Mouse (Mus musculus): ENCODE data around the gene Dchs1. TPM values are rescaled to one million over a fixed set of nuclear protein-coding genes. Genes with fewer than 3 reads are reported as not detected.
A peak's percentile ranks its signal among the peaks of the same experiment; 100 is the strongest.

Dchs1 gene
- under 1 TPM in 1 of 3 experiments, not detected in 2; 0.08 TPM for polyA plus RNA-seq (2017; shearing (Covaris generic))

DNA sequence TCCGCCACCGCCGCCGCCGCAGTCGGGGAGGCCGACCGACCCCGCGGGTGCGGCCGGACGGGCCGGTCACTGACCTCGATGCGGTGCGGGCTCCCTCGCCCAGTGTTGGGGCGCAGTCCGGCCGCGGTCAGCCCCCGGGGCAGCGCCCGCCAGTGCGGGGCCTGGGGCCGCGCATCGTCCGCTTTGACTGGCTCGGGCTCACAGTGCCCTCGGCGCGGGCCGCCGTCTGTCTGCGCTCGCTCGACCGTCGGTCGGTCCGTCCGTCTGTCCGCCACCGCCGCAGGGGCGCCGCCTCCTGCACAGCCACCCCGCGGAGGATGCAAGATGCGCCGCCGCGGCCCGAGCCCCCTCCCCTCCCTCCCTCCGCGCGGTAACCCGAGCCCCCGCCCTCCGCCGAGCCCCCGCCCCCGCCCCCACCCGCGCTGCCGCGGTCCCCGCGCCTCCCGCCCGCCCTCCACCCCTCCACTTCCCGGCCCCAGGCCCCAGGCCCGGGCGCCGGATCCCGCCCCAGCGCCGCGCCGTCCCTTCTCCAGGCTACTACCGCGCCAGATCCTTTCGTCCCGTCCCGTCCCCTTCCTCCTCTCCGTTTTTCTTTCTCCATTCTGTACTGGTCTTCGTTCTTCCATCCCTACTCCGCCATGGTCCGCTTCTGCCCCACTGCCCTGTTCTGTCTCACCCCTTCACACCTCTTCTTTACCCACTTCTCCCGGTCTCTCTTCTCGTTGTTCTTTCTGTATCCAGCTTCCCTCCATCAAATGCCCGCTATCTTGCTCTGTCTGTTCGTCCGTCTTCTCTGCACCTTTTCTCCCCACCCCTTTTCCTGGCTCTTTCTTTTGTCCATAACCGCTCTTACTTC, at the start of gene Dchs1:
Gene Dchs1 (minus strand): TSS at position 370 of the 856 bp plus-strand sequence.
- ATAC-seq = peak; percentile 37

DNA sequence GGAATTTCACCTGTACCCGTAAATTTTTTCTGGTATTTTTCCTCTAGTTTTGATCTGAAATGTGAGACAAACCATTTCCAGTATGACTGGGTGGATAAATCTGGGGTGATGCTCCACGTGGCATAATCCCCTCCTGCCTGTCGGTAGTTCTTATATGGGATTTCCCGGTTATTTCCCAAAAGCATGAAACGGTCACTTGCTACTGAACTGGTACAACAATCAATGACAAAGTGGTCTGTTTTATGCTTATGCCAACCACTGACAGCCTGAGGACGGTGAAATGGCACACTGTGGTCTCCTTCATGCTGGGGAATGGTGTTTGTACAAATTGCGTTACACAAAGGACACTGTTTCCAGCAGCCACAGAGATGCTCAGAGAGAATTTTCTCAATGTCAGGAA, 36.8 kb upstream of the Dchs1 start:
- no peak for ATAC-seq

DNA sequence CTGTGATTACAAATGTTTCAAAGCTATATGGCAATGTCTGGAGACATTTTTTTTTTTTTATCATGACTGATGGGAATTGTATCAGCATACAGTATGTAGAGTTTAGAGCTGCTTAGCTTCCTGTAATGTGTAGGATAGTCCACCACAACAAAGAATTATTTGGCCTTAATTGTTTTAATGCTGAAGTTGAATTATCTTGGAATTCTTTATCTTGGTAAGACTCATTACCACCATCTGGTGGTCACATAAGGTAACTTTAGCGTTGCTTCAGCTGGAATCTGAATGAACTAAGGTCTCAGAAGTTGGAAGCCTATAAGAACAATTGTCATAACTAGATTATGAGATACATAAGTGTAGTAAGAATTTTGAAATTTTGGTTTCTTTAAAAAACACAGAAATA, 31.0 kb upstream of the Dchs1 start:
- no peak for ATAC-seq

DNA sequence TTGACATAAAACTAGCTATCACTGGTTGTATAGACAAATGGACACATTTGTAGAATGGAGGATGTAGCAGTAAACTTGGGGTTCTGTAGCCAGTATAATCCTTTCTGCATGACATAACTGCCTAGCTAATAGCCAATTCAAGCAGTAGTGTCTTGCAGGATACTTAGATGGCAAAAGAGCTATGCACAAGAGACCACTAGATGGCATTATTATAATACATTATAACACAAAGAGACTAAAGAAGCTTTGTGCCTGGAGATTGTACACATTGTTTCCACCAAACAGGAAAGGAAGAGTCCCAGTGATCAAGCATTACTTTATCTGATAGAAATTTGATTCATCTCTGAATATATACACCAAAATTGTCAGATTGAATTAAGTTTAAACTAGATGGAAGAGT, 29.3 kb upstream of the Dchs1 start:
- peak; percentile 74 for ATAC-seq

DNA sequence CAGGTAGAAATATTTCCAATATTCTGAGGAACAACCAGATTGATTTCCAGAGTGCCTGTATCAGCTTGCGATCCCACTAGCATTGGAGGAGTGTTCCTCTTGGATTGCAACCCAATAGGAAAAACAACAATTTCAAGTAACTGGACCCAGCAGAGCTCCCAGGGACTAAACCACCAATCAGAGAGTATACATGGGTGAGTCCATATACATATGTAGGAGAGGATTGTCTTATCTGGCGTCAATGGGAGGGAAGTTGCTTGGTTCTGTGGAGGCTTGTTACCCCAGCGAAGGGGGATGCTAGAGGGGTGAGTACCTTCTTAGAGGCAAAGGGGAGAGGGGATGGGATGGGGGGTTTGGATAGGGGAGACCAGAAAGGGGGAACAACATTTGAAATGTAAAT, 25.9 kb upstream of the Dchs1 start:
- no peak for ATAC-seq

DNA sequence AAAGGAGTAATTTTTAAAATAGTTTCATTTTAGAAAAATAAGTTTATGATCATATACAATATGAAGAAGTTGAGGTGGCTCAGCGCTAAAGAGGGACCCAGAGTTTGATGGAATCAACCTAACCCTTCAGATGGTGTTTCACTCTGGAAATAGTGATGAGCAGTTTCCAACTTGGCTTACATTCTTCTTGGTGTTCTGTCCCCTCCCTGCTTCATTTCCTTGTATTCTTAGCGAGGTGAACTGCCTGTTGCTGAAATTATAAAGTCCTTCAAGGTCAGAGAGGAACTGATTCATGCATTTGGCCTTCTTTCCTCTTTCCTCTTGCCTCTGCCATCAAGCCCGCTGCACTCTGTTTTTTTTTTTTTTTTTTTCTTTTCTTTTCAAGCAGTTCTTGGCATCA, 25.1 kb upstream of the Dchs1 start:
- no peak for ATAC-seq

DNA sequence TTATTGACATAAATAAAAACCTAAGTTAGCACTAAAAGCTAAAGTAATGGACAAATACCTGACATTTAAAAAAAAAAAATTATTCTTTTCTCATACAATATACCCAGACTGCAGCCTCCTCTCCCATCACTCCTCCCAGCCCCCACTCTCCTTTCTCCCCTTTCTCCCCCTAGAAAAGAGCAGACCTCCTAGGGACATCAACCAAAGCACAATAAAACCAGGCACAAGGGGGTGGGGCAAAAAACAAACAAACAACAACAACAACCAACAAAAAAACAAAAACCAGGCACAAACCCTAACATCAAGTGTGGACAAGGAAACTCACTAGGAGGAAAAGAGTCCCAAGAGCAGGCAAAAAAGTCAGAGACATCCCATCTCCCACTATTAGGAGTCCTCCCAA, 24.1 kb upstream of the Dchs1 start:
- ATAC-seq = no peak

DNA sequence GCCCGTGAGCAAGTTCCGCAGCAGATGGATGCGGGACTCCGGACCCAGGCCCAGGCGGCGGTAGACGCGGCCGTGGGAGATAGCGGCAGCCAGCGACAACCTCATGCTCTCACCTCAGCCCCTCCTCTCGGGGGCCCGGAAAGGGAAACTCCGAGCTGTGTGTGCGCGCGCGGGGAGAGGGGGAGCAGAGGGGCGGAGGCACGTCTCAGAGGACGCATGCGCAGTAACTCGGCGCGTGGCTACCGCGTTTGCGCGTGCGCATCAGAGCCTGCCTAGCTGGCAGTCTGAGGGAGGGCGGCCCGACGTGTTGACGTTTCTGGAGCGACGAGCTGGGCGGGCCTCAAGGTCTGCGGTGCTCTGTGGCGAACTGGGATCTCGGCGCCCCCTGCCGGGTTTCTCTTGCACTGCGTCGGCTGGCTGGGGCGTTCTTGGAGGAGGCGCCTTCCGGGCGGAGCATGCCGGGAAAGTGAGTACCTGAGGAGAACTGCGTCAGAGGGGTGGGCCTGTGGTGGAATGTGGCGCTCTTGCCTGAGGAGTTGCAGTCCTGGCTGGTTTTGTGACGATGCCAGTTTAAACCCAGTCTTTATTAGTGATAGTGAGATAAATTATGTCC, 23.5 kb upstream of the Dchs1 start, which contains the start of gene Mrpl17:
Gene Mrpl17 (minus strand): TSS at position 223 of the 613 bp plus-strand sequence.
- ATAC-seq = peak; percentile 95

DNA sequence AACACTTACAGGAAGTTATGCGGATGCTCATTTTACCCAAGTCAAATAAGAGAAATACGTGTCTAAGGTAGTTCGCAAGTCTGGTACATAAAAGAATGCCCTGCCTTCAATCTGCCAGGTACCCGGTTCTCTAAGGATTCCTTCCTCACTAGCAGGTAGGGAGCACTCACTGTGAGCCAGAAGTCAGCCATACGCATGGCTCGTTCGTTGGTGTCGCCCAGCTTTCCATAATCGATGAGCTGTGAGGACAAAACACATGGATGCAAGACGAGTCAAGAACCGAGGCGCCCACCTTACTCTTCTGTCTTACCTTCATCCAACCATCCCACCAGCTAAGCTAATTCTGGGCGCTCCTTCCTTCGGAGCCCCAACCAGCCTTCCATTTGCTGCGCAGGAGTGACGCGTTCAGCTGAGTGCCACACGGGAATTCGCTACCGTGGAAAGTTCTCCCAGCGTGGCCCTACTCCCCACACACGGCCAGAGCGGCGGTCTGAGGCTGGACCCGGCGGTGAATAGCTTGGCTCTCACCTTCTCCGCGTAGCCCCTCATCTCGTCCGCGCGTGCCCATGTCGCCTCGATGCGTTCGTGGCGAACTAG, 22.9 kb upstream of the Dchs1 start:
- ATAC-seq = no peak

DNA sequence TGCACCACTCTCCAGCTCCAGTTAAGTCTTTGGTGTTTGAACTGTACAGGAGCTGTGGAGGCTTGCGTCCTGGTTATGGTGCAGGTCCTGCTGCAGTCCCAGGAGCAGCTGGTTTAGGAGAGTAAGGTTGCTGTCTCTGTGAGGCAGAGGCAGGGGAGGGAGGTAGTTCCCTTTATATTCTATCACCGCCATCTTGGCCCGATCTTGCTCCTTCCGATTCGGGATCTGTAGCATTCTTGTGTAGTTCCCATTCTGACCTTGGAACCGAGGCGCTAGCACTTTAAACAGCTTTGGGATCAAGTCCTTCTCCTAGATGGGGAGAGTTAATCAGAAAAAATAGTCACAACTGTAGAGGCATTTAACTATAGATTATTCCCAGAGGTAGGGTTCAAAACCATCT, 22.4 kb upstream of the Dchs1 start:
- ATAC-seq = no peak

DNA sequence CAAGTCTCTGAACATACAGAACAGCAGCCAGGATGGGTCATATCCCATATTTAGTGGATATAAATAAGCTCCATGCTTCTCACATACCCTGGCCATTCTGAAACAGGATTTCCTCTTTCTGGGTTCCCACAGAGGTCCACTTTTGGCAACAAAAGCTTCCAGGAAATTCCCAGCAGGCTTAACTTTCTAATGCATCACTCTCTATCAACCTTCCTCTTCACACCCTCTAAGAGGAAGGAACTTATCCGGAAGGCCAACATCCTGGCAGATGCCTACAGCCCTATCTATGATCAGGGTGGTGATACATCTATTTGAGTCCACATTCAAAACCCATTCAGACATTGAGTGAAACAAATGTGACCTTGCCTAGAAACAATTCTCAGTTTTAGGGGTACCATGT, 20.9 kb upstream of the Dchs1 start:
- ATAC-seq = no peak

DNA sequence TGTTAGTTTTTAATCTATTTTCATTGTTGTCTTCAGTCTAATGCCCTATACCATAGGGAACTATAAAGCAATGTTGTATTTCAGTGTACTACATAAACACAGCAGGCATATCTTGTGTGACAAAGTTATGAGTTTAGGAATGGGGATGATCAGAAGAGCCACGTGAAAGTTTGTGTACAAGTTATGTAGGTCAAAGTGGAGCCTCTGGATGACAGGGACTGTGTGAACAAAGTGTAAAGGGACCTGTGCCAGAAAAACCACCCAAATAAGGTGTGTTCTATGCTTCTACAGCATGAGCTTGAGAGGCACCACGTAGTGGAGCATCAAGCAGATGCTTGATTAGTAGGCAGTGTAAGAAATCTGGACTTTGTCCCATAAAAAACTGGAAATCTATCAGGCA, 19.3 kb upstream of the Dchs1 start:
- no peak for ATAC-seq

DNA sequence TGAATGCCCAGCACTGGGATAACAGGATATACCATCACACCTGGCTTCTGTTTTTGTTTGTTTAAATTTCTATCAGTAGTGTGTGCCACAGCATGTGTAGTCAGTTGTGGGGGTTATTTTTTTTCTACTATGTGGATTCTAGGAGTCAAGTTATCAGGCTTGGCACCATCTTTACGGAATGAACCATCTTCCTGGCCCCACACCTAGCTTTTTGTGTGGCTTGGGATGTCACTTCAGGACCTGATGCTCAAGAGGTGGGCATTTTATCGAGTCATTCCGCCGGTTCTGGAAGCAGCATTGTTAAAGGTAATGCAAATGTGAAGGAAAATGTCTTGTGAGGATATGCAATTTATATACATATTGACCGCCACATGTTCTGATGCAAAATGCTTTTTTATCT, 18.7 kb upstream of the Dchs1 start:
- no peak for ATAC-seq

DNA sequence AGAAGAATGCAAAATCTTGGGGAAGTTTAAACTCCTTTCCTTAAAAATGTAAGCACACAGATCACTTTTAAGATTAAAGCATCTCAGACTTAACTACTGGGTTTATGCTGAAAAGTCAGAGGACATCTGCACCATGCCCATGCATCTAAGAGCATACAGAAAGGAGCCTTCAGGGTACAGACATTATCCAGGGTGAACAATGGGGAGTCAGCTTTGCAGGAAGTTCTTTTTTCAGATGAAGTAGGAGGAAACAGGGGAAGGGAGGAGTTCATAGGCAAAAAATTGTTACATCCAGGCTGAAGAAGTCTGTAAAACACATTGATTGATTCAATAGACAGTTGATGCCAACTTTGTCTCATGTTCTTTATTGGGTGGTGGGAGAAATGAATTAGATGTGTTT, 16.0 kb upstream of the Dchs1 start:
- ATAC-seq = no peak

DNA sequence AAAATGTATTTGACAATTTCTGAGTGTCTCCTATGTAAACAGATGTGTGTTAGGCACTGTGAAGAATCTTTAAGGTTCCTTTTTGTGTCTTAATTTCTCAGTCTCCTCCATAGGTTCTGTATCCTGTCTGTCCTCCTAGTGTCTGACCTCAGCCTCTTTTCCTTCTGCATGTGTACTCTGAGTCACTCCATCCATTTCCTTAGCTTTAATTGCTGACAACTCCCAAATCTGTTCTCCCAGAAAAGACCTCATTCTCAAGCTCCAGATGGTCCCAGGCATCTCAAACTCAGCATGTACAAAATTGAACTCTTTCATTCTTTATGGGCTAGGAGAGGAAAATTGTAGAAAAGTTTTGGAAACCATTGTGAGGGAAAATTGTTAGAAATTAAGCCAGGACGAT, 15.3 kb upstream of the Dchs1 start:
- no peak for ATAC-seq

DNA sequence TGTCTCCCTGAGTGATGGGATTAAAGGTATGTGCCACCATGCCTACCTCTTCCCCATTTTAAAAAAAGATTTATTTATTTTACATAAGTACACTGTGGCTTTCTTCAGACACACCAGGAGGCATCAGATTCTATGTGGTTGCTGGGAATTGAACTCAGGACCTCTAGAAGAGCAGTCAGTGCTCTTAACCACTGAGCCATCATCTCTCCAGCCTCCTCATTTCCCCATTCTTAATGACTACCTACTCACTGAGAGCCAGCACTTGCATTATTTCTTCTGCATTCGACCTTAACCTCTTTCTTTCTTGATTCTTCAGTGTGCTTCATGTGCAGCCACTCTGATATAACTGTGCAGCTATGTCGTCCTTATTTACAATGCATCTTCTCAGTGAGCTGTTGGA, 14.9 kb upstream of the Dchs1 start:
- ATAC-seq = no peak

DNA sequence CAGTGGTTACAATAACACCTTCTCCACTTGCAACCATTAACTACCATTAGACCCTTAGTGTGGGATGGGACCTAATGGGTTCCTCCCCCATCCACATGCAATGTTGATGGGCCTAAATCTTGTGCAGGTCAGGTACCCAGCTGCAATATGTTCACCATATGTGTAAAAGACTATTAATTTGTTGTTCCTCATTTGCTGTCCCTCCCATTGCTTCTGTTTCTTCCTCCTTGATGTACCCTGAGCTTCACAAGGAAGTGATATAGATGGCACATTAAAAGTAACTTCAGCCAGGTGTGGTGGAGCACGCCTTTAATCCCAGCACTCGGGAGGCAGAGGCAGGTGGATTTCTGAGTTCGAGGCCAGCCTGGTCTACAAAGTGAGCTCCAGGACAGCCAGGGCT, 9.5 kb upstream of the Dchs1 start:
- ATAC-seq = no peak

DNA sequence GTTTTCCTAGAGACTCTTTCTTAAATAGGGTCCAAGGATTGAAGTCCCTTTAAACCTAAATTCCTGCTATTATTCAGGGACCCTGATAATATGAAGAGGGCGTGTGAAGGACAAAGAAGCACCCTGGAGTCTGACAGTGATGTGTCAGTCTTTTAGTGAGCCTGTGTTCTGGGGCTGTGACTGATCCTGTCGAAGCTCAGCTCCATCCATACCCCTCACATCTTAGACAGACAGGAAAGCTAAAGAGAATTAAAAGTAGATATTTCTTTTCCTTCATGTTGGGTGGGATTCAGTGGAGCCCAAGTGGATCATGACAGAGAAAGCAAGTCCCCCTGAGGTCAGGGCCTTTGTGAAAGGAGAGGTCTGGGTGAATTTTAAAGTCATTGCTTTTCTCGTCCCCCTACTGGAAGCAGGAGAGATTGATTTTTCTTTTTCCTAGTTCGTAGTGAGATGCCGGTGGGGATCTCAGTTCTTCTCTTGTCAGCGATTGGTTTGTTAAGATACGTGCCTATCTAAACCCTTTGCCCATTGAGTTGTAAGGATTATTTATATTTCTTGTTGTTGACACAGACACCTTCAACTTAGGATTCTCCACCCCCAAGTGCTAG, 8.4 kb upstream of the Dchs1 start:
- ATAC-seq = no peak

DNA sequence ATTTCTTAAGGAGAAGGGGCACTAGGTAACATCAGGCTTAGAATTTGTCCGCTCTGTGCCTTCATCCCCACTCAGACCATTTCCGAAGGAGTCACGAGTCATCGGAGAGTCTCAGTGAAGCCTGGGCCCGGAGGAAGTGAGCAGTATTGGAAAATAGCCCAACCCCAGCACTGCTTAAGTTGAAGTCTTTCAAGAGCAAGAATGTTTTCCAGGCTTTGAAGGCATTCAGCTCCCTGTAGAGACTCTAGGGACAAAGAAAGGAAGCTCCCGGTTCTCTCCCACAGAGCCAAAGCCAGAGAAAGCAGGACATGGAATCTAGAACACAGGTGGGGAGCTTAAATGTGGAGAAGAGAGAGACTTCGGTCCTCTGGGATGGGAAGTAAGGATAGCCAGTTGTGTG, 6.2 kb upstream of the Dchs1 start:
- ATAC-seq = no peak

DNA sequence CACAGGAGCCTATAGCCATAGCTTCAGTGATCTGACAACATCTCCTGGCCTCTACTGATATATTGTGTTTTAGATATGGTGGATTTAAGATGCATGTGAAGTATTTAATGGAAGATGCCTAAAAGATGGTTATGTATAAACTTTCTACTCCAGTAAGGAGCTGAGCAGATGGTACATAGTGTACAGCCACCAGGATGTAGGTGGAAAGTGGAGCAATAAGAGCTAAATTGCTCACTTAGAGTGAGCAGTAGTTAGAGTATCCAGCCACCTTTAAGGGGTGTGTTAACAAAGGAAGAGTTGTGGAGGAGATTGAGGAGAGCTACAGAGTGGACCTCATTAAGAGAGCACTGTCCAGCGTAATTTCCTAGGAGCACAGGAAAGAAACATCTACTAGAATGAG, 3.7 kb upstream of the Dchs1 start:
- no peak for ATAC-seq

DNA sequence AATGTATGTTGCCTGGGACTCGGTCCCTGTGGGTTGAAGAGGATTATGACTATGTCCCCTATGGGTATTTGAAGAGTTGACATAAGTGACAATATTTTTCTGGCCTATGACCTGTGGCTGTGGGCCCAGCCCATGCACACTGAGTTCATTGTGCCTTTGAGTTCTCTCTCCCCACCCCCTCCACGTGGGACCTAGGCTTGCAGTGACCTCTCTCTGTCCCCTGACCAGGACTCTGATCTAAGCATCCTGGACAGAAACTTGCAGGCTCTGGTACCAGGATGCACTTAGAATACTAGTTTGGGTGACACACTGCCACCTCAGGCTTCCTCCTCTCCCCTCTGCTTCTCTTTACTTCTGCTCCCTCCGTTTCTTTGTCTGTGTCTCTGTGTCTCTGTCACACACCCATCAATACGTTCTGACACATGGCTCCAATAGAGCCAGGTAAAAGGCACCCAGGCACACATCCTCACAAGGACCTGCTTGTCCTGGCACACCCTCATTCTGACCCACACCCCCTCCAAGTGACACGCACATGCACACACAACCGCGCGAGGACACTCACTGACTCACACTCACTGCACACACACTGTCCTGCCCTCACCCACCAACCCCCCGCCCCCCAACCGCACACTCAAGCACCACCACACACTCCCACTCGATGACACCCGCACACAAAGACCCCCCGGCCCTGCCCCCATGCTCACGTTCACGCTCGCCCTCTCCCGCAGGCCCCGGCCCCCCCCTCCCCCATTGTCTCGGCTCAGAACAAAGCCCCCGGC, 759 bp downstream of the Dchs1 start:
- no peak for ATAC-seq

DNA sequence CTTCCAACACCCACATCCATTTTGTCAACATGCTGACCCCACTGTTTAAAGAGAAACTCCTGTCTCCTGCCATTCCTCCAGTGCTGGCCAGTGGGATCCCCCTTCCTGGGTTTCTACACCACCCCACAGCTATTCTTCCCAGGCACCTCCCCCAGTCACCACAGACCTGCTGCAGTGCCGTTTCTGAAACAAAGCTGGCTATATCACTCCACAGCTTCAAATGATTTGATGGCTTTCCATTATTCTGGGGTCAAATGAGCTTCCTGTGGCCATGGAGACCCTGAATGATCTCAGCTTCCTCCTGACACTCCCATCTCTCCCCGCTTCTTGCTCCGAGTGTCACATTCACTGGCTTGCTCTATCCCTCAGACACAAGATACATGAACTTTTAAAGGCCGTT, 2.9 kb downstream of the Dchs1 start:
- ATAC-seq = no peak

DNA sequence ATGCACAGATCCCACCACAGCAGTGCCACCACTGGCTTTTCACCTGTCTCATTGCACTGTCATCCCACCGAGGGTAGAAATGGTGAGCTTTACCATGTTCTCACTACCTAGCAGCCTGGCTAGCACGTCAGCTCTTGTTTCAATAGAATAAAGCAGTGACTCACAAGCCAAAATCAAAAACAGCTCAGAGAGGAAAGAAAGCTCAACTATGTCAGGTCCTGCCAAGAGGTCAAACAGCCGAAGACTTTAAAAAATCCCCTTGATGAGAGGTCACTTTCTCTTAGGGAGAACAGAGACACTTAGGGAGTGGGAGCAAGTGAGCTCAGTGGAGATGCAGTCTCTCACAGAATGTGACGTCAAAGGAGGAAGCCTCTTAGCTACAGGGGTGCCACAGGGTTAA, 3.6 kb downstream of the Dchs1 start:
- ATAC-seq = no peak
